Mouse (Mus musculus) layer of hippocampus, adult 8-10 months (tissue): ENCODE measurements around the gene Psenen. TPM values are rescaled to one million over a fixed set of nuclear protein-coding genes. Genes with fewer than 3 reads are reported as not detected.

Experiments used
- DNase-seq, 2 experiments: peaks; one replicate each; pipeline ENCODE4 v3.0.0; 2022; ENCODE audit warnings: low spot score in 2 of 2
- total RNA-seq, 4 experiments: library from RNA; stranded (reverse); gene quantifications; 2 replicates each; pipeline ENCODE4 v1.2.4; 2022

The Psenen gene
- total RNA-seq, 4 experiments from 2014 or later, result 85.9 to 91.0 (median 88.4) TPM

DNA sequence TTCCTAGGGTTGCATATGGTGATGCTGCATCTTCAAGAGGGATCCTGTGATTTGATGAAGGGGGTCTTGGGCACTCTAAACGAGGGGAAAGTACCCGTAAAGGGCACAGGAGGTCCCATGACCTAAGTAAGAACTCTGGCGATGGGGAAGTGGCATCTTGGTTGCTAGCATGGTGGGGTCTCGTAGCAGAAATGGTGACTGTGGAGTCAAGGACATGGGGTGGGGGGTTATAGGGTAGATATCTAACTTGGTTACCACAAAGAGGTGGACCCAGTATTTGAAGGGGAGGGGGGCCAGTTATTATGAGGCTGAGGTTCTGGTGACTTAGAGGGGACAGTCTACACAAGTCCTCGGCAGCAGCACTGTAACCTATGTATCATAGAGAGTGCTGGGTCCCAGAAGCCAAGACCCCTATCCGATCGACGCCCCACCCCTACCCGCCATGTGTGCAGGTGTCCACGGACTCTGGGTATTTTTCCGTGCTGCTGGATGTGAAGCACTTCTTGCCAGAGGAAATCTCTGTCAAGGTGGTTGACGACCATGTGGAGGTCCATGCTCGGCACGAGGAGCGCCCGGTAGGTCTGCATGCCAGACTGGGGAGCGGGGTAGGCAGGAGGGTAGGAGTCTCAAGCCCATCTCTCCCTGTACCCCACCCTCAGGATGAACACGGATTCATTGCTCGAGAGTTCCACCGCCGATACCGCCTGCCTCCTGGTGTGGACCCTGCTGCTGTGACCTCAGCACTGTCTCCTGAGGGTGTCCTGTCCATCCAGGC lies 9.4 kb downstream of the Psenen start:
- no peak for DNase-seq

GRCm38 (mm10) chr7:30553021-30553589 lies 10.3 kb downstream of the Psenen start:
- peak; percentile 26 to 53 for DNase-seq

GRCm38 (mm10) chr7:30552102-30553020 lies 11.1 kb downstream of the Psenen start, which contains the start of the genes Hspb6 and Proser3:
Gene Hspb6 (plus strand): TSS chr7:30552178.
Gene Proser3 (minus strand): TSS chr7:30552299.
- DNase-seq, result peak; percentile 96 to 98

GRCm38 (mm10) chr7:30551445-30552101 lies 11.9 kb downstream of the Psenen start:
- DNase-seq, result no peak

DNA sequence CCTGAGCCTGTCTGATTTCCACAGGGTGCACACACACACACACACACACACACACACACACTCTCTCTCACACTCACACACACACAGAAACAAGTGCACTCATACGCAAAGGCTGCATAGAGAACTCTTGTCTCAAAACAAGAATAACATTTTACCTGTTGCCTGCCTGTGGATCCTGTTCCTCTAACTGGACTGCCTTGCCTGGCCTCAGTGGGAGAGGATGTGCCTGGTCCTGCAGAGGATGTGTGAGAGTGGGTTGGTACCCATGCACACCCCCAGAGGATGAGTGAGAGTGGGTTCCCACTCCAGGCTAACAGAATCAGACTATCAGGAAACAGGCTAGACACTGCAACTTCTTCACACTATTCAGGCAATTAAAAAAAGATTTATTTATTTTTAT lies 12.8 kb downstream of the Psenen start:
- no peak for DNase-seq

DNA sequence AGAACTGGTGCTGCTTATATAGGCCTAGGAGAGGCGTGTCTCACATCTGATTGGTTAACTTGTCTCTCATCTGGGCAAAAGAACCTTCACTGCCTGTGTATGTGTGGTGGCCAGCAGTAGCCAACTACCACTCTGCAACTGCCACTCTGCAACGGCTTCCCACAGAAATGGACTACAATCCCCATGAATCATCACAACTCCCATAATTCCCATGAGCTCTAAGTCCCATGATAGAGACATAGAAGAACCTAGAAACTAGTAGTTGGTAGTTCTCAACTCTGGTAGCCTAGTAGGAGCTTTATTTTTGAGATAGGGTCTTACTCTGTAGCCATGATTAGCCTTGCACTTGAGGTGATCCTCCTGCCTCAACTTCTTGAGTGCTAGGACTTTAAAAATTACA lies 13.5 kb downstream of the Psenen start:
- DNase-seq, result no peak

DNA sequence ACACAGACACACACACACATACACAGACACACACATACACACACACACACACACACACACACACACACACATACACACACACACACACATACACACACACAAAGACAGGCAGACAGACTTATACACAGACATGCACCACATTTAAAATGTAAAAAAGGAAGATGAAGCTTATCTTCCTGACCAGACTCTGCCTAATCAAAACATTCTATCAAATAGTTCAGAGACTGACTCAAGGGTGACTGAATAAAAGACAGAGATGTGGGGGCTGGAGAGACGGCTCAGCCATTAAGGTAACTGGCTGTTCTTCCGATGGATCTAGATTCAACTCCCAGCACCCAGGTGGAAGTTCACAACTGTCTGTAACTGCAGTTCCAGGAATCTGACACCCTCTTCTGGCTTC lies 19.1 kb downstream of the Psenen start:
- no peak for DNase-seq

GRCm38 (mm10) chr7:30540572-30540971 lies 22.9 kb downstream of the Psenen start:
- DNase-seq, result no peak

- peak; percentile 95 to 96 for DNase-seq
These were observed 28.5 kb downstream of the Psenen start, which contains the start of gene Arhgap33 for GRCm38 (mm10) chr7:30534633-30535577. Gene Arhgap33 (minus strand): TSS chr7:30535060.

DNA sequence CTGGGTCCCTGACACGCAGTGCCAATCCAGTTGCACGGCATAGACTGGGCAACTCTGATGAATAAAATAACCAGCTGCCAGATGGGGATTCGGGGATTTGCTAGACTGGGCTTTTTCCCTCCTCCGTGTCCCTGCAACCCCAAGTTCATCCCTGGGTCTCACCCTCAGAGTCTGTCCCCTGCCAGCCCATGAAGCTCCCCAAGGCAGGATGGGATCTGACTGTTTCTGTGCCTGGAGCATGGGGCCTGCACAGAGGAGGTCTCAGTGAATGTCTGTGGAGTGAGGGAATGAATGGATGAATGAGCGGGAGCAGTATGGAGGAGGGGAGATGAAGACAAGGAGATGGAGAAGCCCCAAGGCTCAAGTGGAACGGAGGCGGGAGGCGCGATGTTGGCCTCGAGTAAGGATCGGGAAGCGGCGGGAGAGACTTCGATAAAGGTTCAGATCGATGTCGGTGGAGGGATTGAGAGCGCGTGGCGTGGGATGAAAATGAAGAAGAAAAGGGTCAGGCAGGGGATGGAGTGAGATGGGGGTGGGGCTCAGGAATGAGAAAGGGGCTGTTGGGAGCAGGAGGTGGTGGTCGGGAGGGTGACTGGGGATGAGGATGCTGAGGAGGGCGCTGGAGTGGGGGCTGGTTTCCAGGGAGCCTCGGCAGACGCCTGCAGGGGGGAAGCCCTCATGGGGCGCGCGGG lies 29.3 kb downstream of the Psenen start:
- no peak for DNase-seq

DNA sequence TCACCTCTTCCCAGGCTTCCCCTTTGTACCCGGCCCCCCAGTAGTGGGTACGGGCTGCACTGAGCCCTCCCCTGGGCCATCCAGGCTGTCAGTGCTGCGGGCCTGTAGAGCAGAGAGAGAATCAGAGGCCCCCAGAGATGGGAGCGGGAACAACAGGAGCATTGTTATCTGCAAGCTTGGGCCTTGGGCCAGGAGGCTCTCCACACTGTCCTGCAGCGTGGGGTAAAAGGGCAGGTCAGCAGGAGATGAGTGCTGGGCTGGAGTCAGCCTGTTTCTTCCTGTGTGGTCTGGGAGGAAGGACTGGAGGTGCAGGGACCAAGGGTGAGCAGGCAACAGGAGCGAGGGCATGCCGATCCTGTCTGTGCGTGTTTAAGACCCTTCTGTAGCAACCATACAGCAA lies 30.5 kb downstream of the Psenen start:
- peak in 1 of 2 experiments; percentile 50 for DNase-seq

- DNase-seq, result no peak
These were observed 32.1 kb downstream of the Psenen start for GRCm38 (mm10) chr7:30531291-30531815.

DNA sequence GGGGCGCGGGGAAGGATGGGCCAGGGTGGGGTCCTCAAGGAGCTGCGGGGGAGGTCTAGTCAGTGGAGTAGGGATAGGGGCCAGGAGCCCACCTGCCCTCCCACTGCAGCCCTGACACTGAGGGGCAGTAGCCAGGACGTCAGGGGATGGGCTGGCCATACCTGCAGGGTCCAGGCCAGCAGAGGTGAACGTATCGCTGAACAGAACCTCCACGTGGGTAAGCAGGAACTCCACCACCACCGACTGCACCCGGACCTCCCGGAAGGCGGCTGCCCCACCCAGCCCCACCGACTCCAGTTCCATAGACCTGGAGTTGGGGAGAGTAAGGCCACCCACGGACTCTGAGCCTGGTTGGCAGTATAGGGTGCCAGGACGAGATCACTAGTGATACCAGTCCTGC lies 36.4 kb downstream of the Psenen start:
- no peak for DNase-seq

DNA sequence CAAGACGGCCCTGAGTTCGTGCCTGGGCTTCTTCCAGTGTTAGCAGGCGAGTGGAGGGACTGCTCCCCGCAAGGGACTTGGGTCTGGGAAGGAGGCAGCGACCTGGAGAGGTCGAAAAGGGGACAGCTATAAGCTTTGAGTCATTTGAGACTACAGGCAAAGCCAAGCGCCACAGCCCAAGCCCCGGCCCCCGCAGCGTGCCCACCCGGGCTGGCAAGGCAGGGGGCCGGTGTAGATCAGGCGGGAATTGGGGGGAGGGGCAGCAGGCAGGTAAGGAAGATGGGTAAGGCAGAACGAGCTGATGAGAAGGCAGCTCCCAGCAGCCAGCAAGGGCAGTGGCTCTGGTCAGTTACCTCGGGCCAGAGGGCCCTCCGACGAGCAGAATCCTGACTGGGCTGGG lies 37.0 kb downstream of the Psenen start:
- no peak for DNase-seq

DNA sequence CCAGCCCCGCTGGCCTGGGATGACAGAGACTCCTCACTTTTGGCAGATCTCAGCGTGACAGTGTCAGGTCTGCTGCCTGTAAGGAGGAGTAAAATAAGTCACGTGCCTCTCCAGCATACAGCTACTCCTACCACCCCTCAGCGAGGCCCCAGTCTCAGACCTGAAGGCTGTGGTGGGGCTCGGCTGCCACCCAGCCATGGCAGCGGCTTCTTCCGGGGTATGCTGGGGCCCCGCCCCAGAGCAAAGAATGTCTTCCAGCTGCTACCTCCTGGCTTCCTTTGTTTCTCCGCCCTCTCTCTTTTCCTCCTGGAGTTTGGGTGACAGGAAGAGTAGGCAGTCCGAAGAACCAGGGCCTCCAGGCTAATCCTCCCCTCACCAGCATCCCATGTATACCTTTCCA lies 37.5 kb downstream of the Psenen start:
- no peak for DNase-seq

DNA sequence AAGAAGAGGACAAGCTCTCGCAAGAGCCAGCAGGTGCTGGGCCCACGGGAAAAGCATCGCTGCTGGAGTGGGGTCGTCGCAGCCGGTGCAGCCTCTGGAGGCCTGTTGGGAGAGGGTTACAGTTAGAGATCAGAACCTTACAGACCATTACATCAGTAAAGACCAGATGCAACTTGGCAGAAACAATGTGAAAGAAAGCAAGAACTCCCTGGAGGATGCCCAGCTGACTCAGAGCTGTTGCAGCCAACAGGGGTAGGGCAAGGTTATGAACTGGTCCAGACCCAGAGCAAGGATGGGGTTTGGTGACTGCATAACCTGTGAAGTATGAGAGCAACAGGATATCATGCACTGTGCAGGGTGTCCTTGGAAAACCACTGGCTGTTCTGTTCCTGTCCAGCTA lies 38.9 kb downstream of the Psenen start:
- no peak for DNase-seq

DNA sequence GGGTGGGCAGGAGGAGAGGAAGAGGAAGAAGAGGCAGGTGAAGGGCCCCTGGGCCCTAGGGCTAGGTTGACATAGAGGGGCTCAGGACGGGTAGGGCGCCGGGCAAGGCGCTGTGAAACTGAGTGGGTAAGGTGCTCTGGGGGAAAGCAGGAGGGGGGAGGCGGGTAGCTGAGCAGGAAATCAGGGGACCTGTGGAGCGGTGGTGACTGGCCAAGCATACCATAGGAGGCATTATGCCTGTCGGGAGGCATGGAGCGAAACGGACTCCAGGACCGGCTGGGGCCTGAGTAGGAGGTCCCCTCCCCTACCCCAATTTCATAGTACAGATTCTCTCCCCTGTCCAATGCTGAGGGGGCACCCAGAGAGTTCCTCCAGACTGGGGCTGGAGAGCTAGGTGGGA lies 40.6 kb downstream of the Psenen start:
- DNase-seq, result no peak

DNA sequence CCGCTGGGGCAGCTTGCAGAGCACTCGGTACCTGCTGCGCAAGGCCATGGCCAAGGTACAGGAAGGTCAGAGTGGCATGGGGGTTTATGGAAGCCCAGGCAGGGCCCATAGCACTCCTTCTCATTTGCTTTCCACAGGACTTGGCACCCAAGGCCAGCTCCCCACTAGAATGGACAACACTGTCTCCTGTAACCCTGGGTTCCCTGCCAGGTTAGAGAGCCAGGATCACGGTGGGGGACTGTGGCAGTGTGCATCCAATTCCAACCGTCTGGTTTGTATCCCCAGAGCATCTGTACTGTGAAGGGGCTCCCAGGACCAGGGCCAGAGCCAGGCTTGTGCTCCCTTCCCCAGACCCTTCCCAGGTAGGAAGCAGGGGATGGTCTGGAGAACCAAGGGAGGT lies 42.6 kb downstream of the Psenen start:
- no peak for DNase-seq

DNA sequence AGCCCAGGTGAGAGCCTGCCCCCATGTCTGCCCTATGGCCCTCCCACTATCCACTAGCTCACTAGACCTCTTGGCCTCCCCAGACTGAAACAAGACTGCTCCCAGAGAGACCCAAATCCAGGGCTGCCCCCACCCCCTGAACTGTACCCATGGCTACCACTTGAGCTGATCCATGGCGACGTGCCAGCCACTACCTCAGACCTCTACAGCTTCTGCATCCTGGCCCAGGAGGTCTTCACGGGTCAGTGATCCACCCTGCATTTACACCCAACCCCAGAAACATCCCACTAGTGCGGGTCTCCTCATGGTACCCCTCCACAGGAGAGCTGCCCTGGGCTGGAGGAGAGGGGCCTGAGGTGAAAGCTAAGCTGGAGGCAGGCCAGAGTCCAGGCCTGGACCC lies 43.0 kb downstream of the Psenen start:
- no peak for DNase-seq
